Mouse (Mus musculus): ENCODE measurements at regions not wholly inside any gene's neighbourhood (a gene's known extent, or its start where the extent isn't known, plus 50 kb on each side); places are given as distances from the start of the nearest gene placed in this dataset.

DNA sequence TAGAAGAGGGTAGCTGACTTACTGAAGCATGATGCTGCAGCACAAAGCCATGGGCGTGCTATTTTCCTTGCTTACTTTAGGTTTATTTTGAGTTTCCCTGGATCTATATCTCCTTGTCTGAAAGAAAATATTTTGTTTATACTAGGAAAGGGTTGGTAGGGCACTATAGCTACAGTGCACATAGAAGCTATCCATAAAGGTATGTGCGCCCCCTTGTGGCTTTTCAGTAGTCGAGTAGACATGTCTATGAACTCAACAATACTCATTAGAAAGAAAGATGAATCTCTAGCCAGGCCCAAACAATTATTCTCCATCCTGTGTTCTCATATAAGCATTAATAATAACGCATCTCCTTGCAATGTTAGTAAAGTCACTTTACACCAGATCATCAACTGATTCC is 114.3 kb downstream of the Rab38 start:
- Histone ChIP-seq H3K79me2 (replicated peaks; ENCODE audit: control insufficient read depth, extremely low read depth, insufficient read depth, poor library complexity, severe bottlenecking) (no peaks in the 10 kb centered on the region), H3K4me3 (replicated peaks in 1 of 3; ENCODE audit: low read depth in 2 of 3, low read length in 2 of 3, poor library complexity in 1 of 3) (no peak overlapping the region), H3K27ac (ENCODE audit: insufficient read depth, low read depth) (no peak overlapping the region), H3K9me3 (replicated peaks; ENCODE audit: low read length) (no peaks in the 10 kb centered on the region), H3K4me2 (ENCODE audit: insufficient read depth, low read depth, poor library complexity, severe bottlenecking) (no peak overlapping the region), H3K36me3 (replicated peaks in 1 of 2; ENCODE audit: control insufficient read depth in 1 of 2, insufficient read depth in 1 of 2, low read length in 1 of 2) (no peaks in the 10 kb centered on the region), H3K9ac (ENCODE audit: insufficient read depth, low read depth) (no peak overlapping the region), H3K27me3 (replicated peaks) (no peaks in the 10 kb centered on the region), H3K4me1 (ENCODE audit: control insufficient read depth in 1 of 2, insufficient read depth in 2 of 2) (no peaks in the 10 kb centered on the region)
- in situ Hi-C loops (cut with MboI; ENCODE audit: low pct_ligation_motif_present, low pct_unique_long_range_greater_than_20kb, low sequenced_read_pairs), result loop anchor here (10.0 kb wide), 1 partner anchor 450 kb away; no protein-coding TSS in a partner anchor
- dilution Hi-C loops (cut with MboI; ENCODE audit: extremely low pct_ligation_motif_present, extremely low pct_unique_long_range_greater_than_20kb, low sequenced_read_pairs), result no loop called here
- peak; percentile 81 for DNase-seq (ENCODE audit: extremely low read depth)
- TF ChIP-seq RCOR1 (conservative IDR thresholded peaks at IDR 0.05; ENCODE audit: low read depth, low read length) (no peak), E2F4 (IDR thresholded peaks at IDR 0.05; ENCODE audit: insufficient replicate concordance, low read depth, low read length) (no peak), CTCF (conservative IDR thresholded peaks at IDR 0.05 in 1 of 2, IDR thresholded peaks at IDR 0.05 in 1 of 2; ENCODE audit: low read depth in 2 of 2, low read length in 2 of 2) (peak; percentile 55 to 76), SMC3 (IDR thresholded peaks at IDR 0.05; ENCODE audit: low read depth, low read length) (peak; percentile 81), MEF2A (IDR thresholded peaks at IDR 0.05; ENCODE audit: borderline replicate concordance, low read depth, low read length) (no peak), RAD21 (IDR thresholded peaks at IDR 0.05; ENCODE audit: low read depth, low read length) (peak; percentile 70), EP300 (IDR thresholded peaks at IDR 0.05; ENCODE audit: low read length) (no peak)

DNA sequence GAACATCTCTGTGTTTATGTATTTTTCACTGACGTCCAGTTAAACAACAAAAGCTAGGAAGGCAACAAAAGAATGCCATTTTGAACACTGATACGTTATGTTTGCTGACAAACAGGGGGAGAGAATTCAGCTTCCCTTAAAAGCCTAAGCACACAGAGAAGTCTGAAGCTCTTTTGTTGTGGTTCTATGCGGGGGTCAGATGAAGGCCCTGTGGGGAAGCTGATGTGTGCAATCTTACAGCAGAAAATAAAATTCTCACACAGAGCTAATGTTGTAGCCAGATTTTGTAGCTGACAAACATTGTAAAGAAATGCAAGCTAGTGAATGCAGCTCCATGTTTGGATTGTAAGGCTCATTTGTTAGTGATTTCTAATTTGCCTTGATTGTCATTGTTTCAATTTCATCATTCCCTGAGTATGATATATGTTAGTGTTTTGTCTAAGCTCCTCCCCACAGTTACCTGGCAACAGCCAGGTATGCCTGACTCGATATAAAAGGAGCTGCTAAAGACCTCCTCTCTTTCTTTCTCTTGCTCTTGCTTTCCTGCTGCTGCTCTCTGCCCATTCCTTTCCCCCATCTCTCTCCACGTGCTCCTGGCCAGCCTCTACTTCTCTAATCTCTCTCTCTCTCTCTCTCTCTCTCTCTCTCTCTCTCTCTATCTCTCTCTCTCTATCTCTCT is 115.0 kb downstream of the Rab38 start:
- Histone ChIP-seq H3K4me3 (replicated peaks in 1 of 3; ENCODE audit: low read depth in 2 of 3, low read length in 2 of 3, poor library complexity in 1 of 3) (no peak overlapping the region), H3K79me2 (replicated peaks; ENCODE audit: control insufficient read depth, extremely low read depth, insufficient read depth, poor library complexity, severe bottlenecking) (no peaks in the 10 kb centered on the region), H3K9ac (ENCODE audit: insufficient read depth, low read depth) (no peak overlapping the region), H3K9me3 (replicated peaks; ENCODE audit: low read length) (no peaks in the 10 kb centered on the region), H3K27ac (ENCODE audit: insufficient read depth, low read depth) (no peak overlapping the region), H3K4me2 (ENCODE audit: insufficient read depth, low read depth, poor library complexity, severe bottlenecking) (no peak overlapping the region), H3K4me1 (ENCODE audit: control insufficient read depth in 1 of 2, insufficient read depth in 2 of 2) (no peaks in the 10 kb centered on the region), H3K27me3 (replicated peaks) (no peaks in the 10 kb centered on the region), H3K36me3 (replicated peaks in 1 of 2; ENCODE audit: control insufficient read depth in 1 of 2, insufficient read depth in 1 of 2, low read length in 1 of 2) (no peaks in the 10 kb centered on the region)
- no peak for DNase-seq (ENCODE audit: extremely low read depth)
- dilution Hi-C loops (cut with MboI; ENCODE audit: extremely low pct_ligation_motif_present, extremely low pct_unique_long_range_greater_than_20kb, low sequenced_read_pairs) (no loop called here), in situ Hi-C loops (cut with MboI; ENCODE audit: low pct_ligation_motif_present, low pct_unique_long_range_greater_than_20kb, low sequenced_read_pairs) (loop anchor here (10.0 kb wide), 1 partner anchor 450 kb away; no protein-coding TSS in a partner anchor)
- TF ChIP-seq MXI1 (IDR thresholded peaks at IDR 0.05; ENCODE audit: low read depth, low read length), result no peak
- TF ChIP-seq CHD1 (IDR thresholded peaks at IDR 0.05; ENCODE audit: low read depth, low read length), result no peak
- no peak for TF ChIP-seq JUND (conservative IDR thresholded peaks at IDR 0.05; ENCODE audit: low read depth, low read length)

DNA sequence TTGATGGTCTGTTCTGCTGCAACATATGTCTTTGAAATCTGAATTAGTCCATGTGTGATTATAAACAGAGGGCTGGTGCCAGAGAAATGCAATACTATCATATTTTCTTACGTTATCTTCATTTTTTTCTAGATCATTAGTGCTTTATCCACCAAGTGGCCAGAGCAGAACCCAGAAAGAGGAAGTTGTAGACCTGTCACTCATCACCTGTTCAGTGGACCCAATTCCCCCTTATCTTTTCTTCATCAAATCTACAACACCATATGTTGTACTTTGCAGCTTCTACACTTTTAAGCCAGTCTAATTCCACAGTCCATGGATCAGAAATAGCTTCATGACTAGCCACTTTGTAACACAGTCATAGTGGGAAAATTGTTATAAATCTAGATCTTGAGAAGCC is 145.0 kb downstream of the Rab38 start:
- Histone ChIP-seq H3K9ac (ENCODE audit: insufficient read depth, low read depth) (no peak overlapping the region), H3K4me3 (replicated peaks in 1 of 3; ENCODE audit: low read depth in 2 of 3, low read length in 2 of 3, poor library complexity in 1 of 3) (no peak overlapping the region), H3K9me3 (replicated peaks; ENCODE audit: low read length) (no peaks in the 10 kb centered on the region), H3K27ac (ENCODE audit: insufficient read depth, low read depth) (no peak overlapping the region), H3K4me1 (ENCODE audit: control insufficient read depth in 1 of 2, insufficient read depth in 2 of 2) (no peaks in the 10 kb centered on the region), H3K36me3 (replicated peaks in 1 of 2; ENCODE audit: control insufficient read depth in 1 of 2, insufficient read depth in 1 of 2, low read length in 1 of 2) (no peaks in the 10 kb centered on the region), H3K4me2 (ENCODE audit: insufficient read depth, low read depth, poor library complexity, severe bottlenecking) (no peak overlapping the region), H3K79me2 (replicated peaks; ENCODE audit: control insufficient read depth, extremely low read depth, insufficient read depth, poor library complexity, severe bottlenecking) (no peaks in the 10 kb centered on the region), H3K27me3 (replicated peaks) (no peaks in the 10 kb centered on the region)
- in situ Hi-C loops (cut with MboI; ENCODE audit: low pct_ligation_motif_present, low pct_unique_long_range_greater_than_20kb, low sequenced_read_pairs) (no loop called here), dilution Hi-C loops (cut with MboI; ENCODE audit: extremely low pct_ligation_motif_present, extremely low pct_unique_long_range_greater_than_20kb, low sequenced_read_pairs) (no loop called here)
- no peak for DNase-seq (ENCODE audit: extremely low read depth)
- TF ChIP-seq MYC (IDR thresholded peaks at IDR 0.05; ENCODE audit: low read depth, low read length) (no peak), POLR2AphosphoS2 (IDR thresholded peaks at IDR 0.05; ENCODE audit: low read depth, low read length) (no peak), ETS1 (conservative IDR thresholded peaks at IDR 0.05; ENCODE audit: low read depth, low read length) (no peak), TBP (conservative IDR thresholded peaks at IDR 0.05; ENCODE audit: low read depth, low read length) (no peak), HCFC1 (IDR thresholded peaks at IDR 0.05; ENCODE audit: low read depth, low read length) (no peak), GABPA (IDR thresholded peaks at IDR 0.05; ENCODE audit: insufficient replicate concordance, low read depth, low read length) (no peak), CTCF (conservative IDR thresholded peaks at IDR 0.05 in 1 of 2, IDR thresholded peaks at IDR 0.05 in 1 of 2; ENCODE audit: low read depth in 2 of 2, low read length in 2 of 2) (no peak), ZNF384 (IDR thresholded peaks at IDR 0.05; ENCODE audit: low read depth, low read length) (no peak), SMC3 (IDR thresholded peaks at IDR 0.05; ENCODE audit: low read depth, low read length) (no peak), TCF12 (IDR thresholded peaks at IDR 0.05; ENCODE audit: low read depth, low read length) (no peak), SIN3A (IDR thresholded peaks at IDR 0.05; ENCODE audit: low read length) (no peak), CHD2 (IDR thresholded peaks at IDR 0.05; ENCODE audit: low read length) (no peak), RCOR1 (conservative IDR thresholded peaks at IDR 0.05; ENCODE audit: low read depth, low read length) (no peak), NELFE (IDR thresholded peaks at IDR 0.05; ENCODE audit: low read depth, low read length) (no peak), POLR2A (IDR thresholded peaks at IDR 0.05; ENCODE audit: low read depth, low read length) (no peak), MAZ (IDR thresholded peaks at IDR 0.05; ENCODE audit: low read depth, low read length) (no peak), USF1 (IDR thresholded peaks at IDR 0.05; ENCODE audit: low read depth, low read length) (no peak)

All from CH12.LX (cell line).